Mouse (Mus musculus) neural tube, embryonic 11.5 days (tissue): ENCODE measurements around the gene Tnfrsf9. TPM values are rescaled to one million over a fixed set of nuclear protein-coding genes. Genes with fewer than 3 reads are reported as not detected.
"Not testable (repeated sequence)": the region's sequence is repeated elsewhere in the genome, so short reads cannot be mapped to it uniquely, and the experiment has no call there.

ENCODE experiments used
- ATAC-seq: fragments of 200-750 bp; cut with Nextera tagmentation; 2 replicates; pipeline ENCODE4 v1.8.0; 2017; ENCODE audit warnings: moderate number of reproducible peaks, mild to moderate bottlenecking, moderate TSS enrichment, moderate library complexity; ENCODE audit not compliant: insufficient read depth, low FRiP score, low TSS enrichment
- DNase-seq: peaks from one replicate; pipeline ENCODE4 v3.0.0-alpha.2; 2015; ENCODE audit warnings: low spot score
- H3K27ac ChIP-seq: fragments of 300-500 bp; sonication (generic); 2 replicates; pipeline ENCODE4 v1.5.1; 2014; ENCODE audit warnings: low read depth, mild to moderate bottlenecking, low read length
- H3K27me3 ChIP-seq: fragments of 300-500 bp; sonication (generic); 2 replicates; pipeline ENCODE4 v1.6.1; 2014; ENCODE audit warnings: mild to moderate bottlenecking, low read length, mixed read lengths; ENCODE audit not compliant: control insufficient read depth, insufficient read depth
- H3K36me3 ChIP-seq: fragments of 300-500 bp; sonication (generic); 2 replicates; pipeline ENCODE4 v1.6.1; 2014; ENCODE audit warnings: mild to moderate bottlenecking, low read length, moderate library complexity, mixed read lengths; ENCODE audit not compliant: control insufficient read depth, insufficient read depth
- H3K4me1 ChIP-seq: fragments of 300-500 bp; sonication (generic); 2 replicates; pipeline ENCODE4 v1.6.1; 2014; ENCODE audit warnings: low read length, mixed read lengths; ENCODE audit not compliant: control insufficient read depth, insufficient read depth
- H3K4me2 ChIP-seq: fragments of 300-500 bp; sonication (generic); 2 replicates; pipeline ENCODE4 v1.6.1; 2014; ENCODE audit warnings: low read depth, mild to moderate bottlenecking, moderate library complexity
- H3K4me3 ChIP-seq: fragments of 300-500 bp; sonication (generic); 2 replicates; pipeline ENCODE4 v1.5.1; 2014; ENCODE audit warnings: low read depth, low read length
- H3K9ac ChIP-seq: fragments of 300-500 bp; sonication (generic); 2 replicates; pipeline ENCODE4 v1.6.1; 2014; ENCODE audit warnings: mild to moderate bottlenecking, low read length
- H3K9me3 ChIP-seq: fragments of 300-500 bp; sonication (generic); 2 replicates; pipeline ENCODE4 v1.6.1; 2016; ENCODE audit warnings: low read length; ENCODE audit not compliant: control insufficient read depth
- WGBS: fragments of 180-500 bp; shearing (Covaris S2); extraction: QIAGEN DNeasy Blood & Tissue Kit; methylation state at CpG from one replicate; pipeline ENCODE4 v1.1.7; 2014; 5-methylcytosine and 5-hydroxymethylcytosine counted together
- polyA plus RNA-seq: library from polyadenylated mRNA; unstranded; fragments of >200 nt; fragmentation: Nextera tagmentation; extraction: Ambion mirVana; gene quantifications from 2 replicates; pipeline ENCODE4 v1.2.1, GENCODE M21; 2014

Gene Tnfrsf9
- polyA plus RNA-seq, 1 experiment from 2014 or later: 0.20 TPM

DNA sequence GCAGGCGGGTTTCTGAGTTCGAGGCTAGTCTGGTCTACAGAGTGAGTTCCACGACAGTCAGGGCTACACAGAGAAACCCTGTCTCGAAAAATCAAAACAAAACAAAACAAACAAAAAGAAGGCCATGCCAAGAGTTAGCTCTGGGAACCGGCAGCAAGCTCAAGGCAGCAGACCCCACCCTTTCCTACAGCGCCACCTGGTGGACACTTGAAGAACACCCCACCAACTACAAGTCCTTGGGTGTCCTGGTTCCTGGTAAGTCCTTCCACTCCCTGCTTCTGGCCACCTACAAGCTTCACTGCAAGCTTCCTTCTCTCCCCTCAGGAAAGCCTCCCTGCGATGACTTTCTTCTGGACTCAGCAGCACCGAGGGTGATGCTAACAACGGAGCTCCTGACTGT lies 12.7 kb upstream of the Tnfrsf9 start:
- H3K4me3 ChIP-seq: no peak overlapping the region
- DNase-seq: peak; percentile 69
- no peak overlapping the region for H3K4me2 ChIP-seq
- H3K4me1 ChIP-seq: no peaks in the 10 kb centered on the region
- WGBS: 54% methylated on average over 9 of the region's 9 CpGs
- H3K27me3 ChIP-seq: no peaks in the 10 kb centered on the region
- H3K9me3 ChIP-seq: no peaks in the 10 kb centered on the region
- H3K9ac ChIP-seq: no peak overlapping the region
- no peak for ATAC-seq
- H3K27ac ChIP-seq: no peak overlapping the region
- peaks cover 17% of the 10 kb centered on the region for H3K36me3 ChIP-seq

DNA sequence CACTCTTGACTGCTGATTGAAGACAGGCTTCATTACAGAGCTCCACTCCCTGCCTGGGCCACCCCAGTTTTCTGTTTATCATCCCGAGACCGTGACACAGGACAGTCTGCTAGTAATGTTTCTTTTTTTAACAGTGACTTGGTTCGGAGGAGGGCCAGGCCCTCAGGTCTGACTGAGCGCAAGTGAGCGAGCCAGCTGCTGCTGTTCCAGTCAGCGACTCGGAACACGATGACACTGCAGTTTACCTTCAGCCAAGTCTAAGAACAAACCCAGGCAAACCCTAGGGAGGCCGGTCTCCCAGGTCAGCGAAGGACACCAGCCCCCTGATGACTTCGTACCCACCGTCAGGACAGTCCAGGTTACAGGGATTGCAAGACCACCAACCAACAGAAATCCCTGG lies 12.3 kb upstream of the Tnfrsf9 start:
- ATAC-seq (no peak), DNase-seq (no peak)
- H3K4me1 ChIP-seq: no peaks in the 10 kb centered on the region
- H3K4me3 ChIP-seq: no peak overlapping the region
- peaks cover 13% of the 10 kb centered on the region for H3K36me3 ChIP-seq
- no peak overlapping the region for H3K27ac ChIP-seq
- no peak overlapping the region for H3K4me2 ChIP-seq
- H3K9ac ChIP-seq: no peak overlapping the region
- WGBS: 93% methylated on average over 12 of the region's 12 CpGs
- H3K27me3 ChIP-seq: no peaks in the 10 kb centered on the region
- H3K9me3 ChIP-seq: no peaks in the 10 kb centered on the region

DNA sequence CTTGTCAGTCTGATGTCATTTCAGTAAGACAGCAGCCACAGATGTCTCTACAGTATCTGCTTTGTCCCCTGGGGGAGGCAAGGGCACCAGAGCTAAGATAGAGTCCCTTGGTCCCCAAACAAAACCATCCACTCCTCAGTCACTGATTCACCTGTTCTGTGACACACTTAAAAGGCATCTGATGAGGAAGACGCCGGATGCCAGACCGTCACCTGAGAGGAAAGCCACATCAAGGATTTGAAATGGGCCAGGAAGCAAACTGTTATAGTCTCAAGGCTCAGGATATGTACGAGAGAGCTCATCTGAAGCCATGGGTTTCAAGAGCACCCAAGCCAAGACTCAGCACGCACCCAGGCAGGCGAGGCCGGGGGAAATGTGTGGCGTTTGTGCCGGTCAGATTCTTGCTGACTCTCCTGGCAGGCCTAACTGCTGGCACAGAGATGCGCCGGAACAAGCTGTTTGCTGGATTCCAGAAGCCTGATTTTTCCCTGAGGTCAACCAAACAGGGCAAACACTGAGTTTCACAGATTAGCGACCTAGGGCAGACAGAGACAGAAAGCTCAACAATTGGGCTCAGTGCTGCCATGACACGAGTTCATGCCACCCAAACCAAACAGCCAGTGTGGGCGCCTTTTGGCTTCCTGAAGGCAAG lies 11.1 kb upstream of the Tnfrsf9 start:
- Histone ChIP-seq H3K27ac (no peak overlapping the region), H3K27me3 (no peaks in the 10 kb centered on the region), H3K9me3 (no peaks in the 10 kb centered on the region), H3K4me2 (no peak overlapping the region), H3K36me3 (peaks cover 11% of the 10 kb centered on the region), H3K9ac (no peak overlapping the region), H3K4me3 (no peak overlapping the region), H3K4me1 (no peaks in the 10 kb centered on the region)
- 96% methylated on average over 14 of the region's 14 CpGs for WGBS
- ATAC-seq (no peak), DNase-seq (no peak)

DNA sequence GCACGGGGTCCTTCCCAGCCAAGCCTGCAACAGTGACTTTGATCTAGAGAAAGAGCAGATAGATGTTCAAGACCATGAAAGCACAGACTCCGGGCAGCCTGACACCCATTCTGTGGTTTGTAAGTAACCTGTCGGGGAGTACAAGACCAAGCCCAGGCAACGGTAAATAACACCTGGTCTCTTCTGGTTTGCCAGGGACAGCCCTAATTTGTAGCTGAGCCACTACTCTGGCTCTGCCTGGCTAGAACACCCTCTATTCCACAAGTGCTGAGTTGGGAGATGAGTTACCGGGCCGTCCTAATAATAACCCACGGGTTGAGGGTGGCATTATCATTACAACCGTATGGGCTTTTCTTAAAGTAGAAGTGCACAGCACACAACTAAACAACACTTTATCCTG lies 7.3 kb upstream of the Tnfrsf9 start:
- H3K4me1 ChIP-seq: no peaks in the 10 kb centered on the region
- no peak overlapping the region for H3K4me3 ChIP-seq
- H3K27me3 ChIP-seq: no peaks in the 10 kb centered on the region
- no peaks in the 10 kb centered on the region for H3K9me3 ChIP-seq
- WGBS: 95% methylated on average over 8 of the region's 8 CpGs
- no peak overlapping the region for H3K9ac ChIP-seq
- no peak for DNase-seq
- H3K27ac ChIP-seq: no peak overlapping the region
- H3K36me3 ChIP-seq: peaks cover 5% of the 10 kb centered on the region; the same call in 1 of the 2 replicates
- no peak for ATAC-seq
- H3K4me2 ChIP-seq: no peak overlapping the region

DNA sequence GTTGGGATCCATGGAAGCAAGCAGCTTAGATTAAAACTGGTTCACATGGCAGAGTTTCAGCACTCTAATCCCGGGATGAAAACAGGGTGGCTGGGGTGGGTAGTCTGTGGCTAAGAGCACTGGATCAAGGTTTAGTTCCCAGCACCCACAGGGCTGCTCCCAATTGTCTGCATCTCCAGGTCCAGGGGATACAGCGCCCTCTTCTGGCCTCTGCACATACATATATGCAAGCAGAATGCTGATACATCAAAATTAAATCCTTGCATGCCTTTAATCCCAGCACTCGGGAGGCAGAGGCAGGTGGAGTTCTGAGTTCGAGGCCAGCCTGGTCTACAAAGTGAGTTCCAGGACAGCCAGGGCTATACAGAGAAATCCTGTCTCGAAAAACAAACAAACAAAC lies 5.8 kb upstream of the Tnfrsf9 start:
- not testable (repeated sequence) for H3K9me3 ChIP-seq, H3K36me3 ChIP-seq, H3K9ac ChIP-seq, H3K4me3 ChIP-seq, H3K27me3 ChIP-seq, ATAC-seq, H3K27ac ChIP-seq, DNase-seq, H3K4me1 ChIP-seq
- 82% methylated on average over 5 of the region's 5 CpGs for WGBS
- peak overlapping the region; percentile 79; the same call in 1 of the 2 replicates for H3K4me2 ChIP-seq

DNA sequence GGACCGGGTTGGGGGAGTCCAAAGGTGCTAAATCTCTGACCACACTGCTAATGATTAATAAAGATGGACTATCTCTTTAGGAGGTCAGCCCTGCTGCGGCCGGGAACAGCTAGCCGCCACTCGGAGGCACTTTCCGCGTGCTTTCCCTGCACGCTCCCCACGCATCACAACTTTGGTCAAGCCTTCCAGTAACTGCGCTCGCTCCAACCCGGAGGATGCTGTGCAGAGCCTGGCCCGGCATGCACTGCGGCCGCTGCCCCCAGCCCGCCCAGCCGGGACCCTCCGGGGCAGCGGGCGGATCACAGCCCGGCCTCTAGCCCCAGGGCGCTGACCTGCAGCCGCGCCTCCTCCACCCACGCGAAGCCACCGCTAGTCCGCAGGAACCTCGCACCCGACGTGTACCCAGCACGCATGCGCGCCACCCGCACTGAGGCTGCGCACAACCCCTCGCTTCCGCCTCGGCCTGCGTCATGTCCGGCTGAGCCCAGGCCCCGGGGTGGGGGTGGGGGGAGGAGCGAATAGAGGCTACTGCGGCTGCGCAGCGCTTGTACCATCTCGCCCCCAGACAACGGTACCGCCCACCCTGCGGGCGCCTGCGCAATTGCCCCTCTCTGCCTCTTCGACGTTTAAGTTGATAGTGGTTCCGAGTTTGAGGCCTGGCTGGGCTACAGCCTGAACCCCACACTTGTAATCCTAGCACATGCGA lies 4.8 kb upstream of the Tnfrsf9 start:
- 0 out of 2 replicates have a peak, but pooled peaks cover 6% of the 10 kb centered on the region for H3K4me1 ChIP-seq
- ATAC-seq: peak; percentile 71
- peak overlapping the region; percentile 79 for H3K4me2 ChIP-seq
- peak overlapping the region; percentile 89 for H3K9ac ChIP-seq
- H3K27me3 ChIP-seq: no peaks in the 10 kb centered on the region
- WGBS: under 1% methylated on average over 53 of the region's 56 CpGs
- H3K27ac ChIP-seq: peak overlapping the region; percentile 79
- H3K4me3 ChIP-seq: peak overlapping the region; percentile 89
- no peaks in the 10 kb centered on the region for H3K9me3 ChIP-seq
- H3K36me3 ChIP-seq: peaks cover 5% of the 10 kb centered on the region; the same call in 1 of the 2 replicates
- peak; percentile 100 for DNase-seq

DNA sequence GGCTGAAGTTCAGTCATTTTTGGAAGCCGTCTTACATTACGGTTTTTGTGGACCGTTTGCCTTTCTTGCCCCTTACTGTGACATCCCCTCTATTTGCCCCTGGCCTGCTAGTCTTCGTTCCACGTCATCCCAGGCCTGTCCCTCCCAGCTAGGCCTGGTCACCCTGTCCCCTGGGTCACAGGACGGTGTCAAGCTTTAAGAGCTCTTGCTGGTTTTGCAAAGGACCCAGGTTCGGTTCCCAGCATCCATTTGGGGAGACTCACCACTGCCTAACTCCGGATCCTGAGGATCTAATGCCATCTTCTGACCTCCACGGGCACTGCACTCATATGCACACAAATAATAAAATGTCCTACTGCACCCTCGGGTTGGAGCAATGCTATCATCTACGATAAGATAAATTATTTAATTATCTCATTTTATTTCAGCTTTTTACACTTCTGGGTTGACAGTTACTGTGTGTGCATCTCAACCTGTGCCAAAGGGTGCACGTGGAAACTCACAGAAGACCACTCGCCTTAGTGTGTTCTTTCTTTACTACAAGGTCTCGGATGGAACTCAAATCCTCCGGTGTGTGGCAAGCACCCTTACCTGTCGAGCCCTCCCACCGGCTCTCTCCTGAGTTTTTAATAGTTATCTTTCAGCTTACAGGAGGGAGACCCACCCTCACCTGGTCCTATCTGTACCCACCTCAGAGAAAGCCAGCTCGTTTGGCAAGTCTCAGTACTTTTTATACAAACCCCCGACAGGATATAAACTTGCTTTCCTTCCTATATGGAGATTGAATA lies 4.0 kb upstream of the Tnfrsf9 start:
- Histone ChIP-seq H3K4me2 (peak overlapping the region; percentile 79; the same call in 1 of the 2 replicates), H3K36me3 (peaks cover 3% of the 10 kb centered on the region; the same call in 1 of the 2 replicates), H3K9me3 (no peaks in the 10 kb centered on the region), H3K9ac (no peak overlapping the region), H3K27me3 (no peaks in the 10 kb centered on the region), H3K4me1 (peaks cover 11% of the 10 kb centered on the region; the same call in 1 of the 2 replicates), H3K4me3 (peak overlapping the region; percentile 89; the same call in 1 of the 2 replicates), H3K27ac (no peak overlapping the region; the same call in 1 of the 2 replicates)
- WGBS: 87% methylated on average over 19 of the region's 19 CpGs
- ATAC-seq (peak; percentile 13; the same call in 1 of the 2 replicates), DNase-seq (no peak)

DNA sequence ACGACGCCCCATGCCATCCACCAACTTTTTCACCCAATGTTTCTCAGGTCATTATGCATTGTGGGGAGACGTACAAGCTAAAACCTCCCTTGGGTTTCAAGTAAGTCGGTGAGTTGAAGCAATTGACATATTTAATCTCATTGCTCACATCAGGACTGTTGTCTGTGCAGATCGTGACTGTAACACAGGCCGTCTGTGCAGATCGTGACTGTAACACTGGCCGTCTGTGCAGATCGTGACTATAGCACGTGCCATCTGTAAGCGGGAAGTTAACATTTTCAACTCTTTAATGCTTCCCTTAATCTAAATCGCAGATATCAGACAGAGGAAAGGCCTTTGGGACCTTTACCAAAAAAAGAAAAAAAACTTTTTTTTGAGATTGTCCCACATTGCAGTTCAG lies 619 bp upstream of the Tnfrsf9 start:
- Histone ChIP-seq H3K4me1 (peaks cover 11% of the 10 kb centered on the region; the same call in 1 of the 2 replicates), H3K36me3 (no peaks in the 10 kb centered on the region), H3K9ac (peak overlapping the region; percentile 82), H3K27me3 (no peaks in the 10 kb centered on the region), H3K4me2 (peak overlapping the region; percentile 55), H3K4me3 (peak overlapping the region; percentile 64), H3K9me3 (no peaks in the 10 kb centered on the region), H3K27ac (peak overlapping the region; percentile 78)
- ATAC-seq (no peak), DNase-seq (no peak)
- WGBS: 22% methylated on average over 12 of the region's 12 CpGs
